Comparison of ENCODE assay signal across 25 mouse cellular contexts in genomic region chr17:88102597-88102996, GRCm38 (mm10).
"Had no signal": no experiment of that assay in that cellular context is flagged by ENCODE, and none has a peak within 500 bp of the region (broad histone marks: within the 10 kb centered on the region; RNA-seq: fewer than 3 reads in every experiment).

No protein-coding gene starts in this region.

- ATAC-seq: hindbrain, postnatal 0 days; intestine, embryonic 16.5 days had no signal

- H3K9me3 ChIP-seq: heart, embryonic 13.5 days; heart, embryonic 15.5 days; hindbrain, embryonic 13.5 days; hindbrain, embryonic 15.5 days; kidney, embryonic 15.5 days; limb, embryonic 13.5 days; limb, embryonic 15.5 days had no signal

- DNase-seq: gastrocnemius, adult 2 months; gastrocnemius, postnatal 10 days; gastrocnemius, postnatal 25 days; heart, adult 11 months; heart, adult 2 months; heart, postnatal 14 days; heart, postnatal 36 days; kidney, adult 11 months; kidney, adult 2 months; kidney, adult 9 months; kidney, postnatal 14 days; kidney, postnatal 36 days; layer of hippocampus, adult 9-11 months; layer of hippocampus, postnatal 36 days had no signal

- H3K4me1 ChIP-seq: heart, embryonic 13.5 days; heart, embryonic 15.5 days; hindbrain, embryonic 13.5 days; hindbrain, embryonic 15.5 days; kidney, embryonic 15.5 days; limb, embryonic 13.5 days; limb, embryonic 15.5 days had no signal

- H3K27ac ChIP-seq: gastrocnemius, adult 2 months; heart, adult 2 months; heart, embryonic 13.5 days; heart, embryonic 15.5 days; hindbrain, embryonic 13.5 days; hindbrain, embryonic 15.5 days; hindbrain, postnatal 0 days; kidney, embryonic 15.5 days; kidney, postnatal 0 days; left cerebral cortex, adult 2 months; limb, embryonic 13.5 days; limb, embryonic 15.5 days had no signal

- H3K36me3 ChIP-seq: heart, embryonic 13.5 days; heart, embryonic 15.5 days; hindbrain, embryonic 13.5 days; hindbrain, embryonic 15.5 days; kidney, embryonic 15.5 days; limb, embryonic 13.5 days; limb, embryonic 15.5 days had no signal

- H3K9ac ChIP-seq: heart, embryonic 13.5 days; heart, embryonic 15.5 days; hindbrain, embryonic 13.5 days; hindbrain, embryonic 15.5 days; kidney, embryonic 15.5 days; limb, embryonic 13.5 days; limb, embryonic 15.5 days had no signal

- H3K4me3 ChIP-seq: gastrocnemius, adult 2 months; heart, adult 2 months; heart, embryonic 13.5 days; heart, embryonic 15.5 days; hindbrain, embryonic 13.5 days; hindbrain, embryonic 15.5 days; kidney, embryonic 15.5 days; left cerebral cortex, adult 2 months; limb, embryonic 13.5 days; limb, embryonic 15.5 days had no signal

- H3K27me3 ChIP-seq: heart, embryonic 13.5 days; heart, embryonic 15.5 days; hindbrain, embryonic 13.5 days; hindbrain, embryonic 15.5 days; kidney, embryonic 15.5 days; limb, embryonic 13.5 days; limb, embryonic 15.5 days had no signal
